Mouse (Mus musculus) midbrain, embryonic 13.5 days (tissue): ENCODE data around the gene 1700001C02Rik. TPM values are rescaled to one million over a fixed set of nuclear protein-coding genes. Genes with fewer than 3 reads are reported as not detected.

Experiments
- ATAC-seq: fragments of 200-750 bp; cut with Nextera tagmentation; 2 replicates; pipeline ENCODE4 v1.8.0; 2017; ENCODE audit warnings: mild to moderate bottlenecking, moderate TSS enrichment, moderate library complexity
- H3K27ac ChIP-seq: fragments of 300-500 bp; sonication (generic); 2 replicates; pipeline ENCODE4 v1.5.1; 2015; ENCODE audit warnings: inconsistent platforms, mild to moderate bottlenecking, moderate library complexity
- H3K27me3 ChIP-seq: fragments of 300-500 bp; sonication (generic); 2 replicates; pipeline ENCODE4 v1.6.1; 2015; ENCODE audit warnings: mild to moderate bottlenecking, inconsistent platforms
- H3K36me3 ChIP-seq: fragments of 300-500 bp; sonication (generic); 2 replicates; pipeline ENCODE4 v1.6.1; 2015; ENCODE audit warnings: mild to moderate bottlenecking, inconsistent platforms
- H3K4me1 ChIP-seq: fragments of 300-500 bp; sonication (generic); replicated peaks from 2 replicates; pipeline ENCODE4 v1.6.1; 2015; ENCODE audit warnings: inconsistent platforms
- H3K4me2 ChIP-seq: fragments of 300-500 bp; sonication (generic); replicated peaks from 2 replicates; pipeline ENCODE4 v1.6.1; 2015; ENCODE audit warnings: moderate library complexity, mild to moderate bottlenecking, inconsistent platforms
- H3K4me3 ChIP-seq: fragments of 300-500 bp; sonication (generic); replicated peaks from 2 replicates; pipeline ENCODE4 v1.5.1; 2015; ENCODE audit warnings: mild to moderate bottlenecking, inconsistent platforms
- H3K9ac ChIP-seq: fragments of 300-500 bp; sonication (generic); replicated peaks from 2 replicates; pipeline ENCODE4 v1.6.1; 2015; ENCODE audit warnings: mild to moderate bottlenecking, inconsistent platforms
- H3K9me3 ChIP-seq: fragments of 300-500 bp; sonication (generic); 2 replicates; pipeline ENCODE4 v1.6.1; 2016; ENCODE audit warnings: mild to moderate bottlenecking, inconsistent platforms
- WGBS: fragments of 180-500 bp; shearing (Covaris S2); methylation state at CpG from one replicate; pipeline ENCODE4 v1.1.7; 2015; 5-methylcytosine and 5-hydroxymethylcytosine counted together
- polyA plus RNA-seq: library from polyadenylated mRNA; unstranded; fragments of >200 nt; fragmentation: Nextera tagmentation; extraction: Ambion mirVana; gene quantifications from 2 replicates; pipeline ENCODE4 v1.2.1, GENCODE M21; 2015

Gene 1700001C02Rik
- polyA plus RNA-seq, 1 experiment from 2014 or later: 0.48 TPM

- WGBS: 72% methylated on average over 5 of the region's 5 CpGs
- no peak for ATAC-seq
These were observed 61.3 kb downstream of the 1700001C02Rik start for GRCm38 (mm10) chr5:30527129-30527528.

GRCm38 (mm10) chr5:30528906-30529305 lies 63.1 kb downstream of the 1700001C02Rik start:
- no peaks in the 10 kb centered on the region for H3K27me3 ChIP-seq
- no peak overlapping the region for H3K4me2 ChIP-seq
- no peak overlapping the region for H3K9ac ChIP-seq
- ATAC-seq: no peak
- H3K36me3 ChIP-seq: no peaks in the 10 kb centered on the region
- H3K27ac ChIP-seq: no peak overlapping the region
- WGBS: 58% methylated on average over 4 of the region's 4 CpGs
- peaks cover 8% of the 10 kb centered on the region; the same call in 1 of the 2 replicates for H3K4me1 ChIP-seq
- H3K9me3 ChIP-seq: no peaks in the 10 kb centered on the region
- no peak overlapping the region for H3K4me3 ChIP-seq

More at GRCm38 (mm10) chr5:30527129-30527528, 61.3 kb downstream of the 1700001C02Rik start:
- H3K4me1 ChIP-seq: peaks cover 8% of the 10 kb centered on the region; the same call in 1 of the 2 replicates
- H3K27me3 ChIP-seq: no peaks in the 10 kb centered on the region
- H3K36me3 ChIP-seq: no peaks in the 10 kb centered on the region
- no peak overlapping the region for H3K9ac ChIP-seq
- no peak overlapping the region for H3K4me3 ChIP-seq
- H3K4me2 ChIP-seq: no peak overlapping the region
- no peak overlapping the region for H3K27ac ChIP-seq
- H3K9me3 ChIP-seq: no peaks in the 10 kb centered on the region

Other genes with a start within 250 kb of the 1700001C02Rik start
- 22.3 and 26.8 TPM in 2 replicates for gene Selenoi, start 233.5 kb upstream of the 1700001C02Rik start, polyA plus RNA-seq
- 2.7 and 3.0 TPM in 2 replicates for gene Drc1, start 184.7 kb upstream of the 1700001C02Rik start, polyA plus RNA-seq
- gene Otof, start 4.1 kb upstream of the 1700001C02Rik start, polyA plus RNA-seq: 1.2 and 1.6 TPM in 2 replicates
- gene Cib4, start 79.8 kb downstream of the 1700001C02Rik start, polyA plus RNA-seq: not detected in 2 replicates
- gene Kcnk3, start 122.1 kb downstream of the 1700001C02Rik start, polyA plus RNA-seq: 1.9 and 2.0 TPM in 2 replicates
- gene Slc35f6, start 181.9 kb downstream of the 1700001C02Rik start, polyA plus RNA-seq: 29.5 and 32.0 TPM in 2 replicates
- gene Cenpa, start 200.7 kb downstream of the 1700001C02Rik start, polyA plus RNA-seq: 120 and 122 TPM in 2 replicates
- gene Dpysl5, start 245.5 kb downstream of the 1700001C02Rik start, polyA plus RNA-seq: 195 and 200 TPM in 2 replicates